Mouse (Mus musculus): ENCODE results near the gene Gns. TPM values are rescaled to one million over a fixed set of nuclear protein-coding genes. Genes with fewer than 3 reads are reported as not detected.

Gns gene
- polyA plus RNA-seq, 2 experiments, result 7.3 to 12.2 TPM

GRCm38 (mm10) chr10:121365781-121366272 is 937 bp downstream of the Gns start:
- peak in 2 of 3 experiments; percentile 25 to 37 for DNase-seq (ENCODE audit: low read depth in 3 of 3, low spot score in 3 of 3)
- peak overlapping the region; percentile 71 for H3K9ac ChIP-seq (replicated peaks)
- H3K9me3 ChIP-seq (ENCODE audit: control insufficient read depth, low read length), result no peaks in the 10 kb centered on the region
- H3K4me2 ChIP-seq (ENCODE audit: low read depth), result peak overlapping the region; percentile 97
- 4% methylated on average over 9 of the region's 9 CpGs for WGBS (ENCODE audit: insufficient replicate concordance)
- H3K27ac ChIP-seq, result no peak overlapping the region
- H3K4me1 ChIP-seq (replicated peaks; ENCODE audit: control insufficient read depth in 2 of 2, insufficient read depth in 2 of 2, low read length in 1 of 2), result peaks cover 0 to 18% of the 10 kb centered on the region in 2 experiments; a peak in 3 of 4 replicates
- ATAC-seq (ENCODE audit: insufficient read depth), result no peak
- no peak for TF ChIP-seq EP300 (IDR thresholded peaks at IDR 0.05; ENCODE audit: low read depth)
- no peak for TF ChIP-seq CTCF (IDR thresholded peaks at IDR 0.05; ENCODE audit: low read depth)
- H3K36me3 ChIP-seq (replicated peaks; ENCODE audit: control insufficient read depth, insufficient read depth, low read depth), result no peaks in the 10 kb centered on the region
- H3K4me3 ChIP-seq (ENCODE audit: insufficient read depth in 1 of 2, low read depth in 2 of 2, low read length in 2 of 2), result peak overlapping the region; percentile 60 to 85
- H3K27me3 ChIP-seq (ENCODE audit: control insufficient read depth, insufficient read depth, low read length), result no peaks in the 10 kb centered on the region

DNA sequence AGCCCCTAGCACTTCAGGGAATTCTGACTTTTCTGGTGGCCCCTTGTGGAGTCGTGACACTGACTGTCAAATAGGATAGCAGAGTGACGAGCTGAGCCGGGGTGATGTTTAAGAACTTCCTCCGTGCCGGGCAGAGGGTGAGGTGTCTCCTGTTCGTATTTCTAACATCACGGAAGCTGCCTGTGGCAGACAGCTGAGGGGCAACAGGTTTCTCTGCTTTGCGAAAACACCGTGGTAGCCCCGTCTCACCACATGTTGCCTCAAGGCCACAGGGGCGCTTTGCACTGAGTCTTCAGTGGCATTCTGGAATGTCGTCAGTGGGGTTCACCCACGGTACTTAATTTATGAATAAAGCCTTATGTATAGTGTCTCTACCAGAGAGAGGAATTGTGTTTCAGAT is 2.4 kb downstream of the Gns start:
- TF ChIP-seq CTCF (IDR thresholded peaks at IDR 0.05; ENCODE audit: low read depth) (no peak), EP300 (IDR thresholded peaks at IDR 0.05; ENCODE audit: low read depth) (no peak)
- H3K4me1 ChIP-seq (replicated peaks; ENCODE audit: control insufficient read depth in 2 of 2, insufficient read depth in 2 of 2, low read length in 1 of 2), result peaks cover 0 to 18% of the 10 kb centered on the region in 2 experiments; a peak in 3 of 4 replicates
- no peaks in the 10 kb centered on the region for H3K9me3 ChIP-seq (ENCODE audit: control insufficient read depth, low read length)
- ATAC-seq (ENCODE audit: insufficient read depth), result no peak
- H3K9ac ChIP-seq (replicated peaks), result no peak overlapping the region
- no peak overlapping the region for H3K4me2 ChIP-seq (ENCODE audit: low read depth)
- 68% methylated on average over 13 of the region's 13 CpGs for WGBS (ENCODE audit: insufficient replicate concordance)
- H3K36me3 ChIP-seq (replicated peaks; ENCODE audit: control insufficient read depth, insufficient read depth, low read depth), result no peaks in the 10 kb centered on the region
- no peak for DNase-seq (ENCODE audit: low read depth in 3 of 3, low spot score in 3 of 3)
- H3K27me3 ChIP-seq (ENCODE audit: control insufficient read depth, insufficient read depth, low read length), result no peaks in the 10 kb centered on the region
- no peak overlapping the region for H3K4me3 ChIP-seq (ENCODE audit: insufficient read depth in 1 of 2, low read depth in 2 of 2, low read length in 2 of 2)
- no peak overlapping the region for H3K27ac ChIP-seq

GRCm38 (mm10) chr10:121367780-121368179 is 2.9 kb downstream of the Gns start:
- no peak for DNase-seq (ENCODE audit: low read depth in 3 of 3, low spot score in 3 of 3)
- Histone ChIP-seq H3K27me3 (ENCODE audit: control insufficient read depth, insufficient read depth, low read length) (no peaks in the 10 kb centered on the region), H3K4me1 (replicated peaks; ENCODE audit: control insufficient read depth in 2 of 2, insufficient read depth in 2 of 2, low read length in 1 of 2) (peaks cover 0 to 18% of the 10 kb centered on the region in 2 experiments; a peak in 3 of 4 replicates), H3K9ac (replicated peaks) (no peak overlapping the region), H3K4me3 (ENCODE audit: insufficient read depth in 1 of 2, low read depth in 2 of 2, low read length in 2 of 2) (no peak overlapping the region), H3K36me3 (replicated peaks; ENCODE audit: control insufficient read depth, insufficient read depth, low read depth) (no peaks in the 10 kb centered on the region), H3K4me2 (ENCODE audit: low read depth) (no peak overlapping the region), H3K9me3 (ENCODE audit: control insufficient read depth, low read length) (no peaks in the 10 kb centered on the region), H3K27ac (no peak overlapping the region)
- 78% methylated on average over 9 of the region's 9 CpGs for WGBS (ENCODE audit: insufficient replicate concordance)
- no peak for ATAC-seq (ENCODE audit: insufficient read depth)
- no peak for TF ChIP-seq EP300 (IDR thresholded peaks at IDR 0.05; ENCODE audit: low read depth)
- TF ChIP-seq CTCF (IDR thresholded peaks at IDR 0.05; ENCODE audit: low read depth), result no peak

GRCm38 (mm10) chr10:121368783-121369465 is 4.0 kb downstream of the Gns start:
- H3K4me2 ChIP-seq (ENCODE audit: low read depth), result no peak overlapping the region
- DNase-seq (ENCODE audit: low read depth in 3 of 3, low spot score in 3 of 3) (no peak), ATAC-seq (ENCODE audit: insufficient read depth) (no peak)
- H3K4me1 ChIP-seq (replicated peaks; ENCODE audit: control insufficient read depth in 2 of 2, insufficient read depth in 2 of 2, low read length in 1 of 2), result peaks cover 0 to 18% of the 10 kb centered on the region in 2 experiments; a peak in 3 of 4 replicates
- no peak overlapping the region for H3K4me3 ChIP-seq (ENCODE audit: insufficient read depth in 1 of 2, low read depth in 2 of 2, low read length in 2 of 2)
- H3K27me3 ChIP-seq (ENCODE audit: control insufficient read depth, insufficient read depth, low read length), result no peaks in the 10 kb centered on the region
- no peaks in the 10 kb centered on the region for H3K9me3 ChIP-seq (ENCODE audit: control insufficient read depth, low read length)
- 70% methylated on average over 18 of the region's 18 CpGs for WGBS (ENCODE audit: insufficient replicate concordance)
- no peaks in the 10 kb centered on the region for H3K36me3 ChIP-seq (replicated peaks; ENCODE audit: control insufficient read depth, insufficient read depth, low read depth)
- H3K27ac ChIP-seq, result no peak overlapping the region
- H3K9ac ChIP-seq (replicated peaks), result no peak overlapping the region
- TF ChIP-seq CTCF (IDR thresholded peaks at IDR 0.05; ENCODE audit: low read depth) (no peak), EP300 (IDR thresholded peaks at IDR 0.05; ENCODE audit: low read depth) (no peak)

- Histone ChIP-seq H3K4me1 (replicated peaks; ENCODE audit: control insufficient read depth in 2 of 2, insufficient read depth in 2 of 2, low read length in 1 of 2) (peaks cover 6 to 27% of the 10 kb centered on the region in 2 experiments), H3K27ac (no peak overlapping the region), H3K27me3 (ENCODE audit: control insufficient read depth, insufficient read depth, low read length) (no peaks in the 10 kb centered on the region), H3K4me2 (ENCODE audit: low read depth) (no peak overlapping the region), H3K9me3 (ENCODE audit: control insufficient read depth, low read length) (no peaks in the 10 kb centered on the region), H3K36me3 (replicated peaks; ENCODE audit: control insufficient read depth, insufficient read depth, low read depth) (no peaks in the 10 kb centered on the region), H3K4me3 (ENCODE audit: insufficient read depth in 1 of 2, low read depth in 2 of 2, low read length in 2 of 2) (no peak overlapping the region), H3K9ac (replicated peaks) (no peak overlapping the region)
- TF ChIP-seq EP300 (IDR thresholded peaks at IDR 0.05; ENCODE audit: low read depth), result no peak
- TF ChIP-seq CTCF (IDR thresholded peaks at IDR 0.05; ENCODE audit: low read depth), result peak; percentile 74
- DNase-seq (ENCODE audit: low read depth in 3 of 3, low spot score in 3 of 3) (no peak), ATAC-seq (ENCODE audit: insufficient read depth) (no peak)
- WGBS (ENCODE audit: insufficient replicate concordance), result 82% methylated on average over 6 of the region's 6 CpGs
Observed at GRCm38 (mm10) chr10:121370777-121371176, 5.9 kb downstream of the Gns start.

Data from liver, embryonic 14.5 days (tissue).